Mouse (Mus musculus): ENCODE measurements around the gene Bhlha9. TPM values are rescaled to one million over a fixed set of nuclear protein-coding genes. Genes with fewer than 3 reads are reported as not detected.
"Not testable (repeated sequence)": the region's sequence is repeated elsewhere in the genome, so short reads cannot be mapped to it uniquely, and the experiment has no call there.

Gene Bhlha9
- polyA plus RNA-seq, 2 experiments = not detected

DNA sequence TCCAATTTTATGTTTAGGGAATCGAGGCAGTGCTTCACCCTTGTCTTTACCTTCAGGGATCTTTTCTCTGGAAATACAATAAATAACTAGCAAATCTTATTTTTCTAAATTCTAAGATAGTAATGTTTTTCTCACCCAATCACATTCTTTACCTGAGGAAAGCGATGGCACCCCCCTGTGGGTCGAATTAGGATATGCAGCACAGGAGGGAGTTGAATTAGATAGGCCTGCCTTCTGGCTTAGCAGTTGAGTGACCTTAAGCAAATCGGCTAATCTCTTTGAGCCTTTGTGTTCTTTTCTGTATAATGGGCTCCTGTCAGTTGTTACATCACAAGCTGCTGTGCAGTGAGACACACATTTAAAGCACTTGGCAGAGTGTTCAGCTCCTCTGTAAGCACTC lies 2.4 kb downstream of the Bhlha9 start:
- peaks cover 36% of the 10 kb centered on the region for H3K27me3 ChIP-seq (ENCODE audit: control insufficient read depth, insufficient read depth, low read length)
- no peak for DNase-seq (ENCODE audit: low read depth in 3 of 3, low spot score in 3 of 3)
- WGBS (ENCODE audit: insufficient replicate concordance) = 33% methylated on average over 4 of the region's 4 CpGs
- no peak for ATAC-seq (ENCODE audit: insufficient read depth)
- no peak overlapping the region for H3K9ac ChIP-seq (replicated peaks)
- no peaks in the 10 kb centered on the region for H3K9me3 ChIP-seq (ENCODE audit: control insufficient read depth, low read length)
- no peak overlapping the region for H3K4me2 ChIP-seq (ENCODE audit: low read depth)
- no peak overlapping the region for H3K27ac ChIP-seq
- H3K4me3 ChIP-seq (ENCODE audit: insufficient read depth in 1 of 2, low read depth in 2 of 2, low read length in 2 of 2) = no peak overlapping the region
- no peaks in the 10 kb centered on the region for H3K36me3 ChIP-seq (replicated peaks; ENCODE audit: control insufficient read depth, insufficient read depth, low read depth)
- TF ChIP-seq CTCF (IDR thresholded peaks at IDR 0.05; ENCODE audit: low read depth) (no peak), EP300 (IDR thresholded peaks at IDR 0.05; ENCODE audit: low read depth) (no peak)
- H3K4me1 ChIP-seq (replicated peaks; ENCODE audit: control insufficient read depth in 2 of 2, insufficient read depth in 2 of 2, low read length in 1 of 2) = no peaks in the 10 kb centered on the region

DNA sequence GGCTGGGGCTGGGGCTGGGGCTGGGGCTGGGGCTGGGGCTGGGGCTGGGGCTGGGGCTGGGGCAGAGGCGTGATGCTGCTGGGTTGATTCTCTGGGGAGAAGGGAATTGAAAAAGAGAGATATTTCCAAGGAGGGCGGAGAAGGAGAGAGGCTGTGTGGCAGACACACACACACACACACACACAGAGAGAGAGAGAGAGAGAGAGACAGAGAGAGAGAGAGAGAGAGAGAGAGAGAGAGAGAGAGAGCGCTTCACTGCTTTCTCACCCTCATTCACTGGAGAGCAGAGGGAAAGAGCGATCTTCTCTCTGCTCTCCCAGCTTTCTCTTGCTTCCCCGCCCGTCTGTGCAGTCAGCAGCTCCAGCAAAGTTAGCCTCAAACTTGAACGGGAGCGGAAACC lies 7.2 kb downstream of the Bhlha9 start, which contains the start of gene Trarg1:
Gene Trarg1 (plus strand): TSS at position 301 of the 400 bp plus-strand sequence.
- not testable (repeated sequence) for H3K27ac ChIP-seq; DNase-seq (ENCODE audit: low read depth in 3 of 3, low spot score in 3 of 3); H3K9ac ChIP-seq (replicated peaks); H3K4me3 ChIP-seq (ENCODE audit: insufficient read depth in 1 of 2, low read depth in 2 of 2, low read length in 2 of 2); ATAC-seq (ENCODE audit: insufficient read depth); H3K36me3 ChIP-seq (replicated peaks; ENCODE audit: control insufficient read depth, insufficient read depth, low read depth); H3K4me1 ChIP-seq (replicated peaks; ENCODE audit: control insufficient read depth in 2 of 2, insufficient read depth in 2 of 2, low read length in 1 of 2); H3K9me3 ChIP-seq (ENCODE audit: control insufficient read depth, low read length); H3K4me2 ChIP-seq (ENCODE audit: low read depth); H3K27me3 ChIP-seq (ENCODE audit: control insufficient read depth, insufficient read depth, low read length)
- 34% methylated on average over 7 of the region's 8 CpGs for WGBS (ENCODE audit: insufficient replicate concordance)

GRCm38 (mm10) chr11:76685604-76686003 lies 13.3 kb downstream of the Bhlha9 start:
- TF ChIP-seq EP300 (IDR thresholded peaks at IDR 0.05; ENCODE audit: low read depth) (no peak), CTCF (IDR thresholded peaks at IDR 0.05; ENCODE audit: low read depth) (no peak)

DNA sequence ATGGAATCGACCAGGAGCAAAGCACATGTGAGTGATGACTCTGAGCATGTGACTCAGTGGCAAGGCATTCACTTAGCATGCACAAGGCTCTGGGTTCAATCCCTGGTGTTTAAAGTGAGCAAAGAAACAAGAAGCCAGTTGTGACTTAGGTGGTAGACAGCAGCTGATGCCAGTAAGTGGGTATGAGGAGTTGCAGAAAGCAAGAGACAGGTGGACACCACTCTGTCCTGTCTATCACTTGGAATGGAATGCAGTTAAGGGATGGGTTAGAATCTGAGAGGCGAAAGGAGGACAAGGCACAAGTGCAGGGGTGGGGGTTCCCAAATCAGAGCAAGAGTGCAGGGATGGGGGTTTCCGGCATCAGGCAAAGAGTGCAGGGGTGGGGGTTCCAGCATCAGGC lies 19.8 kb downstream of the Bhlha9 start:
- DNase-seq (ENCODE audit: low read depth in 3 of 3, low spot score in 3 of 3) (no peak), ATAC-seq (ENCODE audit: insufficient read depth) (no peak)
- WGBS (ENCODE audit: insufficient replicate concordance) = 54% methylated on average over 3 of the region's 3 CpGs
- TF ChIP-seq CTCF (IDR thresholded peaks at IDR 0.05; ENCODE audit: low read depth) = no peak
- TF ChIP-seq EP300 (IDR thresholded peaks at IDR 0.05; ENCODE audit: low read depth) = no peak
- Histone ChIP-seq H3K4me3 (ENCODE audit: insufficient read depth in 1 of 2, low read depth in 2 of 2, low read length in 2 of 2) (no peak overlapping the region), H3K4me2 (ENCODE audit: low read depth) (no peak overlapping the region), H3K4me1 (replicated peaks; ENCODE audit: control insufficient read depth in 2 of 2, insufficient read depth in 2 of 2, low read length in 1 of 2) (no peaks in the 10 kb centered on the region), H3K36me3 (replicated peaks; ENCODE audit: control insufficient read depth, insufficient read depth, low read depth) (no peaks in the 10 kb centered on the region), H3K9me3 (ENCODE audit: control insufficient read depth, low read length) (no peaks in the 10 kb centered on the region), H3K9ac (replicated peaks) (no peak overlapping the region), H3K27me3 (ENCODE audit: control insufficient read depth, insufficient read depth, low read length) (no peaks in the 10 kb centered on the region), H3K27ac (no peak overlapping the region)

More at GRCm38 (mm10) chr11:76685604-76686003, 13.3 kb downstream of the Bhlha9 start:
- no peak for DNase-seq (ENCODE audit: low read depth in 3 of 3, low spot score in 3 of 3)
- ATAC-seq (ENCODE audit: insufficient read depth) = no peak
- no peak overlapping the region for H3K27ac ChIP-seq
- WGBS (ENCODE audit: insufficient replicate concordance) = 50% methylated on average over 2 of the region's 2 CpGs
- H3K27me3 ChIP-seq (ENCODE audit: control insufficient read depth, insufficient read depth, low read length) = no peaks in the 10 kb centered on the region
- no peak overlapping the region for H3K4me2 ChIP-seq (ENCODE audit: low read depth)
- H3K36me3 ChIP-seq (replicated peaks; ENCODE audit: control insufficient read depth, insufficient read depth, low read depth) = no peaks in the 10 kb centered on the region
- no peaks in the 10 kb centered on the region for H3K9me3 ChIP-seq (ENCODE audit: control insufficient read depth, low read length)
- no peaks in the 10 kb centered on the region for H3K4me1 ChIP-seq (replicated peaks; ENCODE audit: control insufficient read depth in 2 of 2, insufficient read depth in 2 of 2, low read length in 1 of 2)
- no peak overlapping the region for H3K9ac ChIP-seq (replicated peaks)
- H3K4me3 ChIP-seq (ENCODE audit: insufficient read depth in 1 of 2, low read depth in 2 of 2, low read length in 2 of 2) = no peak overlapping the region

GRCm38 (mm10) chr11:76695810-76696209 lies 23.5 kb downstream of the Bhlha9 start:
- Histone ChIP-seq H3K27ac (no peak overlapping the region), H3K4me1 (replicated peaks; ENCODE audit: control insufficient read depth in 2 of 2, insufficient read depth in 2 of 2, low read length in 1 of 2) (no peaks in the 10 kb centered on the region), H3K9ac (replicated peaks) (no peak overlapping the region), H3K4me2 (ENCODE audit: low read depth) (no peak overlapping the region), H3K4me3 (ENCODE audit: insufficient read depth in 1 of 2, low read depth in 2 of 2, low read length in 2 of 2) (no peak overlapping the region), H3K9me3 (ENCODE audit: control insufficient read depth, low read length) (no peaks in the 10 kb centered on the region), H3K27me3 (ENCODE audit: control insufficient read depth, insufficient read depth, low read length) (no peaks in the 10 kb centered on the region), H3K36me3 (replicated peaks; ENCODE audit: control insufficient read depth, insufficient read depth, low read depth) (no peaks in the 10 kb centered on the region)
- 52% methylated on average over 6 of the region's 6 CpGs for WGBS (ENCODE audit: insufficient replicate concordance)
- TF ChIP-seq EP300 (IDR thresholded peaks at IDR 0.05; ENCODE audit: low read depth) = no peak
- no peak for TF ChIP-seq CTCF (IDR thresholded peaks at IDR 0.05; ENCODE audit: low read depth)
- no peak for ATAC-seq (ENCODE audit: insufficient read depth)
- no peak for DNase-seq (ENCODE audit: low read depth in 3 of 3, low spot score in 3 of 3)
